Mouse (Mus musculus): Measurements from ENCODE around the gene Tppp3. TPM values are rescaled to one million over a fixed set of nuclear protein-coding genes. Genes with fewer than 3 reads are reported as not detected.

Tppp3 gene
- total and polyA plus RNA-seq, 2 experiments, result 0.65 to 0.80 TPM

GRCm38 (mm10) chr8:105451903-105452603, 19.3 kb downstream of the Tppp3 start:
- DNase-seq (ENCODE audit: extremely low read depth, low read depth, low spot score), result no peak
- no peak overlapping the region for H3K4me3 ChIP-seq (ENCODE audit: insufficient read depth, low read depth, low read length)
- WGBS, result 65% methylated on average over 15 of the region's 15 CpGs
- no peak overlapping the region for H3K9ac ChIP-seq (ENCODE audit: low read depth, low read length)
- no peak overlapping the region for H3K27ac ChIP-seq (replicated peaks; ENCODE audit: insufficient read depth, low read depth, low read length)
- H3K36me3 ChIP-seq (ENCODE audit: control insufficient read depth, insufficient read depth, low read length), result no peaks in the 10 kb centered on the region
- TF ChIP-seq CTCF (IDR thresholded peaks at IDR 0.05; ENCODE audit: low read depth, low read length) (no peak), POLR2A (IDR thresholded peaks at IDR 0.05; ENCODE audit: extremely low read depth, insufficient read depth, low read length) (no peak)
- H3K4me1 ChIP-seq (ENCODE audit: control insufficient read depth, insufficient read depth, low read length), result no peaks in the 10 kb centered on the region
- H3K79me2 ChIP-seq (ENCODE audit: control insufficient read depth, insufficient read depth, low read length), result no peaks in the 10 kb centered on the region
- no peaks in the 10 kb centered on the region for H3K27me3 ChIP-seq (ENCODE audit: control insufficient read depth, insufficient read depth, low read length)

- DNase-seq (ENCODE audit: extremely low read depth, low read depth, low spot score), result no peak
- no peak overlapping the region for H3K4me3 ChIP-seq (ENCODE audit: insufficient read depth, low read depth, low read length)
- H3K9ac ChIP-seq (ENCODE audit: low read depth, low read length), result no peak overlapping the region
- no peaks in the 10 kb centered on the region for H3K4me1 ChIP-seq (ENCODE audit: control insufficient read depth, insufficient read depth, low read length)
- WGBS, result 39% methylated on average over 1 of the region's 1 CpGs
- no peaks in the 10 kb centered on the region for H3K27me3 ChIP-seq (ENCODE audit: control insufficient read depth, insufficient read depth, low read length)
- H3K27ac ChIP-seq (replicated peaks; ENCODE audit: insufficient read depth, low read depth, low read length), result no peak overlapping the region
- H3K79me2 ChIP-seq (ENCODE audit: control insufficient read depth, insufficient read depth, low read length), result no peaks in the 10 kb centered on the region
- no peak for TF ChIP-seq CTCF (IDR thresholded peaks at IDR 0.05; ENCODE audit: low read depth, low read length)
- no peak for TF ChIP-seq POLR2A (IDR thresholded peaks at IDR 0.05; ENCODE audit: extremely low read depth, insufficient read depth, low read length)
- H3K36me3 ChIP-seq (ENCODE audit: control insufficient read depth, insufficient read depth, low read length), result no peaks in the 10 kb centered on the region
Measured at GRCm38 (mm10) chr8:105450977-105451376, 20.3 kb downstream of the Tppp3 start.

GRCm38 (mm10) chr8:105448596-105448995, 22.7 kb downstream of the Tppp3 start:
- Histone ChIP-seq H3K4me1 (ENCODE audit: control insufficient read depth, insufficient read depth, low read length) (no peaks in the 10 kb centered on the region), H3K79me2 (ENCODE audit: control insufficient read depth, insufficient read depth, low read length) (no peaks in the 10 kb centered on the region), H3K36me3 (ENCODE audit: control insufficient read depth, insufficient read depth, low read length) (no peaks in the 10 kb centered on the region), H3K4me3 (ENCODE audit: insufficient read depth, low read depth, low read length) (no peak overlapping the region), H3K27ac (replicated peaks; ENCODE audit: insufficient read depth, low read depth, low read length) (no peak overlapping the region), H3K27me3 (ENCODE audit: control insufficient read depth, insufficient read depth, low read length) (no peaks in the 10 kb centered on the region), H3K9ac (ENCODE audit: low read depth, low read length) (no peak overlapping the region)
- no peak for DNase-seq (ENCODE audit: extremely low read depth, low read depth, low spot score)
- no peak for TF ChIP-seq POLR2A (IDR thresholded peaks at IDR 0.05; ENCODE audit: extremely low read depth, insufficient read depth, low read length)
- no peak for TF ChIP-seq CTCF (IDR thresholded peaks at IDR 0.05; ENCODE audit: low read depth, low read length)
- WGBS, result 72% methylated on average over 5 of the region's 5 CpGs

- H3K27me3 ChIP-seq (ENCODE audit: control insufficient read depth, insufficient read depth, low read length), result no peaks in the 10 kb centered on the region
- no peaks in the 10 kb centered on the region for H3K36me3 ChIP-seq (ENCODE audit: control insufficient read depth, insufficient read depth, low read length)
- H3K9ac ChIP-seq (ENCODE audit: low read depth, low read length), result no peak overlapping the region
- no peak for DNase-seq (ENCODE audit: extremely low read depth, low read depth, low spot score)
- WGBS, result 87% methylated on average over 3 of the region's 3 CpGs
- no peak overlapping the region for H3K27ac ChIP-seq (replicated peaks; ENCODE audit: insufficient read depth, low read depth, low read length)
- no peak overlapping the region for H3K4me3 ChIP-seq (ENCODE audit: insufficient read depth, low read depth, low read length)
- TF ChIP-seq POLR2A (IDR thresholded peaks at IDR 0.05; ENCODE audit: extremely low read depth, insufficient read depth, low read length) (no peak), CTCF (IDR thresholded peaks at IDR 0.05; ENCODE audit: low read depth, low read length) (no peak)
- no peaks in the 10 kb centered on the region for H3K4me1 ChIP-seq (ENCODE audit: control insufficient read depth, insufficient read depth, low read length)
- no peaks in the 10 kb centered on the region for H3K79me2 ChIP-seq (ENCODE audit: control insufficient read depth, insufficient read depth, low read length)
Measured at GRCm38 (mm10) chr8:105448188-105448587, 23.1 kb downstream of the Tppp3 start.

GRCm38 (mm10) chr8:105446127-105446552, 25.2 kb downstream of the Tppp3 start:
- TF ChIP-seq CTCF (IDR thresholded peaks at IDR 0.05; ENCODE audit: low read depth, low read length) (no peak), POLR2A (IDR thresholded peaks at IDR 0.05; ENCODE audit: extremely low read depth, insufficient read depth, low read length) (no peak)
- no peaks in the 10 kb centered on the region for H3K79me2 ChIP-seq (ENCODE audit: control insufficient read depth, insufficient read depth, low read length)
- DNase-seq (ENCODE audit: extremely low read depth, low read depth, low spot score), result no peak
- no peaks in the 10 kb centered on the region for H3K27me3 ChIP-seq (ENCODE audit: control insufficient read depth, insufficient read depth, low read length)
- H3K36me3 ChIP-seq (ENCODE audit: control insufficient read depth, insufficient read depth, low read length), result no peaks in the 10 kb centered on the region
- WGBS, result 40% methylated on average over 4 of the region's 4 CpGs
- no peak overlapping the region for H3K4me3 ChIP-seq (ENCODE audit: insufficient read depth, low read depth, low read length)
- no peak overlapping the region for H3K9ac ChIP-seq (ENCODE audit: low read depth, low read length)
- no peaks in the 10 kb centered on the region for H3K4me1 ChIP-seq (ENCODE audit: control insufficient read depth, insufficient read depth, low read length)
- H3K27ac ChIP-seq (replicated peaks; ENCODE audit: insufficient read depth, low read depth, low read length), result no peak overlapping the region

Data from liver, adult 2 months (tissue).